Mouse (Mus musculus): ENCODE results near the gene Ankrd28.

Gene Ankrd28

DNA sequence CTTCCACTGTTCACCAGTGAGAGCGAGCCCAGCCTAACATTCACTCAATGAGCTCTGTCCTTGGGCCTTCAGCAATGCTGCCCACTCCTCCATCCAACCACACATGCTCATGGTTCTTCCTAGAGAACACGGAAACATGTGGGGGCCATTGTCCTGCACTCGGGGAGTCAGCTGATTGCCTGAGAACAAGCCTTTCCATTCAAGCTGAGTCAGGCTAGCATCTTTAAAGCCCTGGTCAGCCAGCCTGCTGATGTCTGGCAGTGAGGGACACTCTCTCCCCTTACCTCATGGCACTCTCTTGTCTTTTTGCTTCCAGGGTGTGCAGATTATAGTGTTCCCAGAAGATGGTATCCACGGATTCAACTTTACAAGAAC, 164.9 kb downstream of the Ankrd28 start:
- DNase-seq (ENCODE audit: low spot score) = no peak

DNA sequence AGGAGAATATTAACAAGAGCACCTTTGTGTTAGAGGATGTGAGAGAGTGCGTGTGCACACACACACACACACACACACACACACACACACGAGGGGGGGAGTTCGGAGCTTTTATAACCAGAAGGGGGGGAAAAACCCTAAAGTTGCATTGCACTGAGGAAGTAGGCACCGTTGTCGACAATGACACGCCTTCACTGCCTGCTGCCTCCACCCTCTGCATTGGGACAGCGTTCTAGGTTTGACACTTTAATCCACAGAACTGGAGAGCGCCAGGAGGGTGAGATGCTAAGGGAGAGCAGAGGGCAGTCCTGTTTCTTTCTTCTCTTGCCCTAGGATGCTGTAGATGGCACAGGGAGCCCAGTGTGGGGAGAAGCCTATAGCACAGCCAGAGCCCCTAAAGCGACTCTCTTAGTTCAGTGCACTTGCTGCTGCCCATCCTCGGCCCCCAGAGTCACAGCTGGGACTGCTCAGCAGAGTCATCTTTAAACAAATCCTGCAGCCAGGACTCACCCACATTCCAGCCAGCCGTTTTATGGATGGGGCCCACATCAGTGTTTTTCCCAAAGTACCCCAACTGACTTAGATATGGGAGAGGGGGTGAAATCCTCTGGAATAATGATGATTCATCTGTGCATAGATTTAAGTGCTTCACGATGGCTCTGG, 165.4 kb downstream of the Ankrd28 start:
- DNase-seq (ENCODE audit: low spot score) = no peak

DNA sequence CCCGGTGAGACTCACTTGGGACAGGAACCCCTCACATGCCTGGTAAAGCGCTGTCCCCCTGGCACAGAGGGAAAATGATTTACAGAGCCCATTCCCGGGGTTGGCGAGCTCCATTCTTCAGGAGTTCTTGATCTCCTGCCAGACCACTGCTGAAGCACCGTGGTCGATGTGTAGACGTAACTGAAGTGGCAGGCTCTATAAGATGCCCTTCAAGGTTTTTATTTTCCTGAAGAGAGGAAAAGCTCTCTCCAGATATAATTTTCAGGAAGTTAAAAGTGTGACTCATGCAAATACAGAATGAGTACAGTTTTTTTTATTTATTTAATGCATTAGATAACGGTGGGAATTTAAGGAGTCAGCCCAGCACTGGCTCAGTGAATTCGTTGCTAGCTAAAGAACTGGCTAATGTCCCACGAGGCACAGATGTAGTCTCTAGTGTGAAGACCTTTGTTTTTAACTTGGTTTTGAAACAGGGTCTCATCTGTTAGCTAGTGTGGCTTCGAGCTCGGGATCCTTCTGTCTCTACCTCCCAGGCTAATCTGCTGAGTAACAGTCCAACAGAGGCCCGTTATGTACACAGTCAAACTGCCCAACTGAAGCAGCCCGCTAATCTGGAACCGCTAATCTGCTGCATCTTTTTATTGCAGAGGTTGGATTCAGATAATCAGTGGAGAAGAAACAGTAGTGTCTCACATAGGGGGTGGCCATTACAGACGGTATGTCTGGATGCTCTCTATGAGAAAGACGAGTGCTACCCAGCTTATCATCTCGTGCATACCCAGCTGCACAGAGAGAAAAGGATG, 166.2 kb downstream of the Ankrd28 start:
- no peak for DNase-seq (ENCODE audit: low spot score)

DNA sequence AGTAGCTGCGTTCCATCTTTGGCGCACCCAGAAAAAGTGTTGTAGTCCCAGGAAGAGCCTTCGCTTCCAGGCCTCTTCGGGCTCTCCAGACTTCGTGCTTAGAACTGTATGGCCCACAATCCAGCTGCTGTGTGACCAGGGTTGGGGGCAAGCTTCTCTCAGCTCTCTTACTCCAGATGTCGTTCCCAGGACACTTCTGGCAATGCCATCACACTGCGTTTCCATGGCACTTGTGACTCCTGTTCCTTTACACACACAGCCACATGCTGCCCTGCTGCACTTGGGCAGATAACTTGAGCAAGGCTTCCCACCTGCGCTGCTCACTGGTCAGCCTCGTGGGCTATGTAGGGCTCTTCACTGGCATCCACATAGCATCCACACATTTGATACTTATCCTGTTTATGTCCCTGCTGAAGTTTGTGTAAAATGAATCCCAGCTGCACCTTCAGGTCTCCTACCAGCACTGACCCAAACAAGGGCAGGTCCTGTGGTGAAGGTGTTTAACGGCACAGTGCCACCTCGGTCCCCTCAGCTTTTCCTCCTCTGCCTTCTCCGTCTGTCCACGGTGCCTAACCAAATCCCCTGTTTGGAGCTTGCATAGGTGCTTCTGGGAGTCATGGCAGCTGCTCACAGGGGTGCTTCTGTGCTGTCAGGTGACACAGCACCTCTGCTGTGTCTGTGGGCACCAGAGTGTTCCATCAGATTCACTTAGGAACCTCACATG, 166.9 kb downstream of the Ankrd28 start:
- no peak for DNase-seq (ENCODE audit: low spot score)

- peak; percentile 66 for DNase-seq (ENCODE audit: low spot score)
Observed at GRCm38 (mm10) chr14:31662555-31663211, 167.8 kb downstream of the Ankrd28 start.

DNA sequence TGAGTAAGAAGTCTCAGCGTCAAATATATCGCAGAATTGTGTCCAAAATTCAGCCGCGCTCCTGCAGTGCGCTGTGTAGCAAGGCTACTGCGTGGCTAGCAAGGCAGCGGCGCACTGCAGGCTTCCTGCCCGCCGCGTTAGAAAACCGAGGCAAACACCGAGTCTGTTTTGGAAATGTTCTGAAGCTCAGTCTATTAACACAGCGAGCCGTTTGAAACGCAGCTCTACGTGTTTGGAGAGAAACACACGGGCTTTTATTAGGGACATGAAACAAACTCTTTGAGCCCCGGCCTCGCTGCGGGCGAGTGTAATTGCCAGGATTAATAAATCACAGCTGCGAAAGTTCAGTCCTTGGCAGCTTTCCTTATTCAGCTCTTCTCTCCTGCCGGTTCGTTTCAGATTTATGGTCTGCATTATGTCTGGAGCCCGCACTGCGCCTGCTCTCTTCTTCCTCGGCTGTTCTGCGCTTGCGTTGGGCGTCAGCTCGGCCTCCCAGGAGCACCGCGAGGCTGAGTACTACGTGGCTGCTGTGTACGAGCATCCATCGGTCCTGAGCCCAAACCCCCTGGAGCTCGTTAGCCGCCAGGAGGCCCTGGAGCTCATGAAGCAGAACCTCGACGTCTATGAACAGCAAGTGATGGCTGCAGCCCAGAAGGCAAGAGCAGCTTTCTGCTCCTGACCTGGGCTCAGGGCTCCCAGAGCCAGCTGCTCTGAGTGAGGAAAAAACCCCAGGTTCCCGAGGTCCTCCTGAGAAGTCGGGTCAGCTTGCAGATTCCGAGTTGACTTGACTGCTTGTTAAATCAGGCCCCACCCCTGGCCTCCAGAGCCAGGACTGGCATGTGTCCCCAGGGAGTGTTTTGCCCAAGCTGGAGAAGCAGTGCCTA, 168.5 kb downstream of the Ankrd28 start:
- peak; percentile 87 for DNase-seq (ENCODE audit: low spot score)

DNA sequence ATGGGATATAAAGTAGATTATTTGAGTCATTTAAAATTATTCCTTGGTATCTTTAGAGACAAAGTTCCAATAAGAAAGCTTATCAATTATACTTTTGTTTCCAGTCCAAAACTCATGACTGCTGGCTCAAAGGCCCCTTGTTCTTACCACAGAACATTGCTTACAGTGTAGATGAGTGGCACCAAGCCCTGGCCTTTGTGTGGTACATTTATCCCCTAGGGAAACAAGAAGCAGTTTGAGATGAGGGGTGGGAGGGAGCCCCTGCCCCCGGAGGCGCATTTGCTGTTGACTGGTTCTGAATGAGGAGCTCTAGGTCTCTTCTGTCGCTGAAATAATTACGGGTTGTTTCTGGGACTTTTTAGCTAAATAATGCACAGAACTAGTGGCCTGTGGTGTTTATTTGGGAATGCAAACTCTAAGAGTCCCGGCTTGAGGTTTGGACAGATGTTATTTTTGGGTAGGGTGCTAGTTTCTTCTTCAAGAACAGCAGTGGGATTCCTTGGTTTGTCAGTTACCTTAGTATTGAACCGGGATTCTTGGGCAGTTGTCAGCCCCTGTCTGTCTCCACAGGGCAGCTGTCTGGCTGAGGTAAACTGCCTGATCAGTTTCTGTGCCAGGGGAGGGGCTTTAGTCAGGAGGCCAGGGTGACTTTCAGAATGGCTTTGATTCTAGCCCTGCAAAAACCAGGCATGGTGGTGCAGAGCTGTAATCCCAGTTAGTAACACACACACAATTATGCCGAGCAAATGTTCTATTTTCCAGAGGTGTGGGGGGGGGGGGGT, 169.9 kb downstream of the Ankrd28 start:
- DNase-seq (ENCODE audit: low spot score) = no peak

DNA sequence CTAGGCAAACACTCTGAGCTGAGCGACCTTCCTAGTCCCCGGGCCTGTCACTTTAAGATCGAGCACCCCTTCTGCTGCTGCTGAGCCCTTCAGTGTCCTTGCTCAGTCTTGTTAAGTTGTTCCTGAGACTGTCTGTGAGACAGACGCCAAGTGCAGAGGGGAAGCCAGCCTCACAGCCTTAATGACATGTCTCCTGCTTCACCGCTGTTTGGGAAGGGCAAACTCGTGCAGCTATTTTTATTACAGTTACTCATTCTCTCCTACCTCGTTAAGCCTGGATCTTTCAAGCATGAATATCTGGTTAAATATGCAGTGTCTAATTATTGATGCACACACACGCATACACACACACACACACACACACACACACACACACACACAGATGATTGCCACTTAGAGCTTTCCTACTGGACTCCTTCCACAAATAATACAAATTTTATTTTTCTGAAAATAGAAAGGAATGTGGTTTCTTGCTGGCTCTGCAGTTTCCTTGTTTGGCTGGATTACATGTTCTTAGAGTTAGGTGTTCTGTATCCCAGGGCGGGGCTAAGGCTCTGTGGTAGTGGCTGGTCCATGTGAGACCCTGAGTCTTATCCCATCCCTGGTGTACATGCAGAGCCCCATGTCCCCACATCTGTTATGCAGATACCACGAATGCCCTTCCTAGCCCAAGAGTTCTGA, 170.8 kb downstream of the Ankrd28 start:
- DNase-seq (ENCODE audit: low spot score) = peak; percentile 51

DNA sequence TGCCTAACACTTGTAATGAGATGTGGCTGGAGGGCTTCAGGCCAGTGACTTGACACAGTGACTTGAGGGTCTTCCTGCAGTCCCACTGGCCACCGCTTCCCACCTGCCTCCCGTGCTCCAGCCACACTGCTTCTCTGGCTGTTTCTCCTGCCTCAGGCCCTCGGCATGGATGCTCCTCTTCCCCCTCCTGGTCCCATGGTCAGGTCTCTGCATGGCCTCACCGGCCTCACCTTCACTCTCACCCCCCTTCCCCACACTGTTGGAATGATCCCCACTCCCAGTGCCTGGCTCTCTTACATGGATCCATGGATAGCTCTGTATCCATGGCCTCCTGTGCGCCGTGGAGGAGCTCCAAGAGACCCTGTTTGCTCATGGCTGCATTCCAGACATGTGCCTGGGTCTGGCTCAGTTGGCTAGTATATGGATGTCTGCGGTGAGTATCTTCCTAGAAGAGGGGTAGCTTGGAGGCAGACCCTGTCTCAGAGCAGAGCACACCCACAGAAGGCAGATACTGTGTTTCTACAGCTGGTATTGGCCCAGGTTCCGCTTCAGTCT, 172.2 kb downstream of the Ankrd28 start:
- DNase-seq (ENCODE audit: low spot score) = no peak

- peak; percentile 70 for DNase-seq (ENCODE audit: low spot score)
Observed at GRCm38 (mm10) chr14:31656857-31657645, 173.4 kb downstream of the Ankrd28 start.

- no peak for DNase-seq (ENCODE audit: low spot score)
Observed at GRCm38 (mm10) chr14:31656386-31656785, 174.1 kb downstream of the Ankrd28 start.

DNA sequence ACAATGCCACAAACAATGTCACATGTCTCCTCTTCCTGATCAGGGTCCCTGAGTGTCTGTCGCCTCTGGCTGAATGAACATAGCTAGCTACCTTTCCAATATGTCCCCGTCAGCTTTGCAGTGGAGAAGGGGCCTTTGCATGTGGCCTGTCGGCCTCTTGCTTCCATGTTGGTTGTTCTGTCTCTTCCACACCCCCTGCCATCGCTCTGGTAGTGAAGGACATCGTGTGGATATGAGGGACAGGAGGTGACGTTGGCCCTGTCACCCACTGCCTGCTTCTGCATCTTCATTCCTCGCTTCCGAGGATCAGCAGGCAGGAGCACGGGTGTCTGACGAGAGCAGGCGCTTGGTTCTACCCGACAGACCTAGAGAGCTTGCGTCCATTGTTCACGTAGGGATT, 175.0 kb downstream of the Ankrd28 start:
- DNase-seq (ENCODE audit: low spot score) = no peak

- no peak for DNase-seq (ENCODE audit: low spot score)
Observed at GRCm38 (mm10) chr14:31654816-31655215, 175.6 kb downstream of the Ankrd28 start.

GRCm38 (mm10) chr14:31653101-31653875, 177.2 kb downstream of the Ankrd28 start:
- no peak for DNase-seq (ENCODE audit: low spot score)

GRCm38 (mm10) chr14:31652624-31653023, 177.8 kb downstream of the Ankrd28 start:
- no peak for DNase-seq (ENCODE audit: low spot score)

- DNase-seq (ENCODE audit: low spot score) = no peak
Observed at GRCm38 (mm10) chr14:31652106-31652505, 178.3 kb downstream of the Ankrd28 start.

GRCm38 (mm10) chr14:31651206-31651605, 179.2 kb downstream of the Ankrd28 start:
- DNase-seq (ENCODE audit: low spot score) = no peak

GRCm38 (mm10) chr14:31650347-31650746, 180.1 kb downstream of the Ankrd28 start:
- DNase-seq (ENCODE audit: low spot score) = no peak

Measured in urinary bladder, postnatal 14 days (tissue).